Mouse (Mus musculus) retina, postnatal 7 days (tissue): ENCODE data around the gene Slc40a1.

Experiments
- DNase-seq: peaks from one replicate; pipeline ENCODE4 v3.0.0-alpha.2; 2012; ENCODE audit warnings: low read depth, low spot score

Slc40a1 gene

GRCm38 (mm10) chr1:45883378-45883777, 42.9 kb downstream of the Slc40a1 start:
- DNase-seq, result no peak

DNA sequence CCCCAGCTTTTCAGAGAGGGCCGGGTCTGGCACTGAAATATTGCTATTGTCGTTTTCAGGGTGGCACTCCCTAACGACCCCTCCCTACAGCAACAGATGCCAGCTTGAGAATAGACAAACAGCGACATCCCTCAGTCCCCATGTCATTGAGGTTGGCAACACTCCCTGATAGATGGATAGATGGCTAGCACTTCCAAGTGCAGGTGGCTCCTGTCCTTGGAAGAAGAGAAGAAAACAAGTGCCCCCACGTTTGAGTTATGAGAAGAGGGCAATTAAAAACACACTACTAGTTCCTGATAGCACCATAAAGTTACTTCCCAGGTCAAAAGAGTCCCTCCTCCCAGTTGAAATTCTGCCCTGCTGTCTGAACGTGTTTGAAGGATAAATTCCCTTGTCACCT, 44.2 kb downstream of the Slc40a1 start:
- DNase-seq, result no peak

DNA sequence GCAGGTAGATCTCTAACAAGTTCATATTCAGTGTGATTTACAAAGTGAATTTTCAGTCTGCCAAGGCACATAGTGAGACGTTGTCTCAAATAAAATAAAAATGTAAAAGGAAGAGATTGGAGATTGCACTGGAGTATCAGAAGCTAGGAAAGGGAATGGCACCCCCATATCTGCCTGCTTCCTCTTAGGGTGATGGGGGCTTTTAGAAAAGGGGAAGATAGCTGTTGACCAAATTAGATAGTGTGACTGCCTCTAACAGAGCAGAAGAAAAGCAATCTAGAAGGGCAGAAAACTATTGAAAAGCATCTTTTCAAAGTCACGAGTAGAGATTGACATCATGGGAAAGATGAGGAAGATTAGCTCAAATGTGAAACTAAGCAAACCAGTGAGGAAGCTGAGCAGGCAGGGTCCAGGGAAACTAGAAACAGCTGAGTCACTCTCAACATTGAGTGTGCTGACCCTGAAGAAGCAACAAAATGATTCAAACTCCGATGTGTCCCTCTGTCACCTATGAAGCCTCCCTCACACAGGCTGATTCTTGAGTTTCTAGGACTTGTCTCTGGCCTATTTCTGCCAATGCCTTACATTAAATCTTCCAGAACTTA, 45.0 kb downstream of the Slc40a1 start:
- no peak for DNase-seq

GRCm38 (mm10) chr1:45877463-45877862, 48.9 kb downstream of the Slc40a1 start:
- no peak for DNase-seq

DNA sequence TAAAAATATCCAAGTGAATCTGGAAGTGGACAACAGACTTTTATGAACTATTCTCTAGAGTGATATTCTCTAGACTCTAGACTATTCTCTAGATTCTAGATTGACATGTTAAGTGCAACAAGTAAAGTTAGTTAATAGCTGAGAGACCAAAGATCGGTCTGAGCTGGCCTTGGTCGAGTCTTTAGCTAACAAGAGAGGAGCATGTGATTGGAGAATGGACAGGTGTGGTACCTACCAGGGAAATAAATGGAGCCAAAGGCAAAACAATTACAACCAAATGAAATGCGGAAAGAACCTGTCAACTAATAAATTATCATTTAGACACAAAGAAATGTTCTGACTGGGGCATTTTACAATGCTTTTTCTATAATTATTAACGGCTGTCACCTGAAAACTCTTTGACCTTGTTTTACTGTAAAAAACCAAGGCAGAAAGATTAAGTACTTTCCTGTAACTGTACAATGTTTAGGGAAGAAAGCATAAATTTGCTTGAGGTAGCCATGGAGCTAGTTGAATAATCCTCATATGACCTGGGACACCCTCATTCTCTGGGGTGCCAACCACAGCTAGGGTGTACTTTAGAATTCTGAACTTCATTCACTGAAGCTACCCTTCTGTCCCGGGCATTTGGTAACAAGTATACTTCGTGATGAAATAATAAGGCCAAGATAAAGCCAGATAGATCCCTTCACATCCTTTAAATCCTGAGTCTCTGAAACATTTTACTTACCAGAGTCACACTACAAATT, 49.7 kb downstream of the Slc40a1 start:
- DNase-seq, result no peak

GRCm38 (mm10) chr1:45875640-45876039, 50.7 kb downstream of the Slc40a1 start:
- no peak for DNase-seq

DNA sequence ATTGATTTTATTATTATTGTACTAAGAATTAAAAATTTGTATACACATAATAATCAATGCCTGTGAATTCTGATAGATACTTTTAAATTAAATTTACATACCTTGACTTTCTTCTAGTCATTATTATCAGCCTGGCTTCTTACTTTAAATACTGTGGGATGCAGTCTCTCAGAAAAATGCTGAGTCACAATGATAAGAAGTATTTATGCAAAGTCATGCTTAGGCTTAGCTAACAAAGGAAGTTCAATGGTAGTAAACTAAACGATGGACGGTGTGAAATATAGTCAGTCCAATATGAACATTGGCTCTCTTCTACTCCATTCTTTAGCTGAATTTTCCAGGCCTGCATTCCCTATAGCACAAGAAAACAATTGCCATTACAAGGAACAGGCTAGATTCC, 53.1 kb downstream of the Slc40a1 start:
- DNase-seq, result no peak

DNA sequence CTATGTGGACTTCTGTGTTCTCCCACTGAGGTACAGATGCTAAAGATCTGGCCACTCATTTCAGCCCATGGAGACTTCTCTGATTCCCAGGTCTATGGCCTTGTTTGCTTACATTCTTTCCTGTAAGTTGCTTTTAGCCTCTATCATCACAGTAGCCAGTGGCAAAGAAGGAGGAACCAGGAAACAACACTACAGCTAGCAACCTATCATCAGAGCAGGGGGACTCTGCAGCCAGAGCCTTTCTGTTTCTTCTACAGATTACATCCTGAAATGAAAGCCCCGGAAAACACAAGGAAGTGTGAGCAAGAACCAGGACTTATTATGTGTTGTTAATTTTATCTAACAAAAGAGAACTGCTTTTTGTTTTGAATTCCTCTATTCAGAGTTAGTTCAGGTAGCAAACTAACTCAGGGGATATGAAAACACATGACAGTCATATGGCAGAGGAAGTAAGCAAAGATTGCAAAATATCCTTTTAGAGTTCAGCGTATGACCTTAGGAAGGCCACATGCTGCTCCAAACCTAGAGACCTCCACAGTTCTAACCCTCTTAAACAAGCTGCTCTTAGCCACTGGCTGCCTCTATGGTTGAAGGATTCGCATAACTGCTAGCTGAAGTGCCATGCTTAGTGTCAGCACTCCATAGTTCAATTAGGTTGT, 57.7 kb downstream of the Slc40a1 start:
- DNase-seq, result no peak

DNA sequence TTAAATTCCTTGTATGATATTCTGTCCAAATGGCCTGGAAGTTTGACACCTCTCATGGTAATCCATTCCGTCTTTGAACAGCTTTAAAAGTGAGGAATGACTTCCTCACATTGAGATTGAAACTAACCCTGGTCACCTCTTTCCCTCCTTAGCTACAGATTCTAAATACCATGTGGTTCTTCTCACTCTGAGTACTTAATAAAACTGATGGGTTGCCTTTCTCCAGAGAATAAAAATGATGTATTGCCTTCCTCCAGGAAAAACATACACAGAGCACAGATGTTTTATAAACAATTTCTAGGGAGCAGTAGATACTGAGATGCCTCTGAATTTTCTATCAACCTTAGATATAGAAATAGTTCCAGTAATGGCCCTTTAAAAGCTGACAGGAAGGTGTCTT, 58.3 kb downstream of the Slc40a1 start:
- no peak for DNase-seq

DNA sequence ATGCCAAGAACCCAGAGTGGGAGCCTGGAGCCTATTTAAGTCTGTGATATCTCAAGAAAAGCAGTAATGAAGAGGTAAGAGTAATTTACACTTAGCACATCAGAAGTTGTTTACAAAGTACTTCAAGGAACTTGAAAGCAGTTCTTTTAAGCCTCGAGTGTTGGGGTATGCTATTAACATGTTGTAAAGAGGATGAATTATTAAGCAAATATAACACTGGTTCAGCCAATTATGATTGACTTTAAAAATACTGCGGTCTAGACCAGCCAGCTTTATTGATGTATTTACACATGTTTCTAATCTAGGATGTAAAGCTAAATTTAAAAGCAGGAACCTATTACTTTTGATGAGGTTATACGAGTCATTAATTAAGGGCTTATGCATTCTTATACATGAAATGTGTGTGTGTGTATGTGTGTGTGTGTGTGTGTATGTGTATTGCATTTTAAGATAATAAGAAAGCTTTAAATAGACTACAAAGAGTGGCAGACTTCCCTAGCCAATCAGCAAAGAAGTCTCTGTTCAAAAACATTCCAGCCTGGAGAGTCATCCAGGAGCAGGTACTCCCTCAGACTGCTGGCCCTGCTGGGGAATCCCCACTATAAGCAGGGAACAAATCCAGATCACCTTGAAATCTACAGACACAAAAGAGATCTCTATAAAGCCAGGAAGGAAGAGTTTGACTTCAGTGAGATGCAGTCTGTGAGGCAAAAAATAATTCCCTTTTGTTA, 59.9 kb downstream of the Slc40a1 start:
- no peak for DNase-seq

DNA sequence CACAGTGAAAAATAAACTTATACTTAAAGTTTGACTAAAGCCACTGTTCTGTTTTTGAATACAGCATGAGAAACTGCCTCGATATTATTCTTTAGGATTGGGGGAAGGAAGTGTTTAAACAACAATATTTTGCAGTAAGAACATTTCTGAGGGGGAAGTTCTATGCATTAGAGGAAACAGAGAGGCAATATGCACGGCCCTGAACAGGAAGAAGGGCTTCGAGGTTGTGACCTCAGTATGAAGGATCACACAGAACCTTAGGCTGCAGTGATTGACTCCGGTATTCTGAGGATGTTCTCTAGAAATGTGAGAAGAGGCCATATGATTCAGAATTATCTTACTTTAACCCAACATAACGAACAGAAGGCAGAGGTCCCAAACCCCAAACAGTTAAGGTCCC, 60.6 kb downstream of the Slc40a1 start:
- DNase-seq, result no peak

DNA sequence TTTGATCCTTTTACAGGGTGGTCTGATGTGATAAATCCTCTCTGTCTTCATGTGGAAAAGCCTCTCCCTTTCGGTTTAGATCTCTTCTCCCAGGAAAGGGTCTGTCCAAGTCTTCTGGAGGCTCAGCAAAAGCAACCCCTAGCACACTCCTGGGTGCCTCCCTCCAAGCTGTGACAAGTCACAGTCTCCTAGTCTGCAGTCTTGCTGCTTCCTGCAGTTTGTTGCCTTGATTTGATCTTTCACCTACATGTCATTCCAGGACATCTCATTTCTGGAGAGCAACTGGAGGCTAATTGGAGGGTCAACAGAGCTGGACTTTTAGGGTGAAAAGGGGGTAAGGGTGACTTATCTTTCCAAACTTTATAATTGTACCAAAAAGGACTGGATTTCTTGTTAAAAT, 61.0 kb downstream of the Slc40a1 start:
- no peak for DNase-seq

DNA sequence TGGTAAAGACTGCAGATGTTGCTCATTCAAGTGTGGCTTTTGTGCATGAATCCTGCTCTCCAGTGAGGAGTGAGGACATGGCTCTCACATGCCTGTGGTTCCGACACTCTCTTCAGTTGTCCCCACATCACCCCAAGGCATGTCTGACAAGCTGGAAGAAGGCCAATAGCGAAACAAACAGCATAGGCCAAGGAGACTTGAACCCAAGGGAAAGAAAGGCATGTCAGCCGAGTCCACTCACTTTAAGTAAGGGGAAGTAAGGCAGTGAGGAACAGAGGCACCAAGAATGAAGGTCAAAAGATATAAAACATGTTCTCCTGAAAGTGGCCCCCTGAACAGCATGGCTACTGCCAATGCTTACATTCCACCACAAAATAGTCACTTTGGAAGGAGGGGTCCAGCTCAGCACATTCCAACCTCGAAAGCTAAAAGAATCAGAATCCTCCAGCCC, 61.7 kb downstream of the Slc40a1 start:
- no peak for DNase-seq

- no peak for DNase-seq
These were observed 62.7 kb downstream of the Slc40a1 start for GRCm38 (mm10) chr1:45863641-45864040.

- no peak for DNase-seq
These were observed 65.2 kb downstream of the Slc40a1 start for GRCm38 (mm10) chr1:45861162-45861561.

GRCm38 (mm10) chr1:45860349-45860748, 66.0 kb downstream of the Slc40a1 start:
- DNase-seq, result no peak
